Mouse (Mus musculus) stomach, embryonic 15.5 days (tissue): Measurements from ENCODE around the gene Ccdc159. TPM values are rescaled to one million over a fixed set of nuclear protein-coding genes. Genes with fewer than 3 reads are reported as not detected.
A peak's percentile ranks its signal among the peaks of the same experiment; 100 is the strongest.

Experiments
- ATAC-seq: fragments of 200-750 bp; cut with Nextera tagmentation; 2 replicates; pipeline ENCODE4 v1.8.0; 2017; ENCODE audit warnings: low read depth, moderate number of reproducible peaks, moderate TSS enrichment; ENCODE audit not compliant: insufficient read depth, low FRiP score
- H3K27ac ChIP-seq: fragments of 300-500 bp; sonication (generic); 2 replicates; pipeline ENCODE4 v1.5.1; 2015; ENCODE audit warnings: mild to moderate bottlenecking, inconsistent platforms
- H3K27me3 ChIP-seq: fragments of 300-500 bp; sonication (generic); replicated peaks from 2 replicates; pipeline ENCODE4 v1.6.1; 2015; ENCODE audit warnings: inconsistent platforms
- H3K36me3 ChIP-seq: fragments of 300-500 bp; sonication (generic); 2 replicates; pipeline ENCODE4 v1.6.1; 2015; ENCODE audit warnings: inconsistent platforms
- H3K4me1 ChIP-seq: fragments of 300-500 bp; sonication (generic); 2 replicates; pipeline ENCODE4 v1.6.1; 2015; ENCODE audit warnings: inconsistent platforms
- H3K4me2 ChIP-seq: fragments of 300-500 bp; sonication (generic); 2 replicates; pipeline ENCODE4 v1.6.1; 2015; ENCODE audit warnings: mild to moderate bottlenecking, inconsistent platforms
- H3K4me3 ChIP-seq: fragments of 300-500 bp; sonication (generic); replicated peaks from 2 replicates; pipeline ENCODE4 v1.5.1; 2015; ENCODE audit warnings: inconsistent platforms
- H3K9ac ChIP-seq: fragments of 300-500 bp; sonication (generic); 2 replicates; pipeline ENCODE4 v1.6.1; 2015; ENCODE audit warnings: inconsistent platforms
- H3K9me3 ChIP-seq: fragments of 300-500 bp; sonication (generic); 2 replicates; pipeline ENCODE4 v1.6.1; 2016; ENCODE audit warnings: inconsistent platforms
- WGBS: fragments of 180-500 bp; shearing (Covaris S2); methylation state at CpG from one replicate; pipeline ENCODE4 v1.1.7; 2015; 5-methylcytosine and 5-hydroxymethylcytosine counted together
- polyA plus RNA-seq: library from polyadenylated mRNA; unstranded; fragments of >200 nt; fragmentation: Nextera tagmentation; extraction: Ambion mirVana; gene quantifications from 2 replicates; pipeline ENCODE4 v1.2.1, GENCODE M21; 2015

The Ccdc159 gene
- polyA plus RNA-seq, 1 experiment from 2014 or later: 5.2 TPM

GRCm38 (mm10) chr9:21936692-21937570, 9.7 kb downstream of the Ccdc159 start, which contains the start of gene Plppr2:
Gene Plppr2, plus strand, starts transcription at chr9:21937033.
- ATAC-seq: peak; percentile 96
- Histone ChIP-seq H3K4me3 (peak within 1 kb of the TSS; percentile 58), H3K36me3 (no peaks in the 10 kb centered on the region), H3K4me2 (peak within 1 kb of the TSS; percentile 85), H3K9ac (peak within 1 kb of the TSS; percentile 49), H3K4me1 (peaks cover 7% of the 10 kb centered on the region; the same call in 1 of the 2 replicates), H3K9me3 (no peaks in the 10 kb centered on the region), H3K27ac (0 out of 2 replicates have a peak within 1 kb of the TSS, but pooled peaks have one; percentile 51), H3K27me3 (no peaks in the 10 kb centered on the region)
- 2% methylated on average over 43 of the region's 43 CpGs for WGBS

- WGBS: 82% methylated on average over 4 of the region's 4 CpGs
- no peaks in the 10 kb centered on the region for H3K9me3 ChIP-seq
- H3K36me3 ChIP-seq: no peaks in the 10 kb centered on the region
- ATAC-seq: no peak
- peak overlapping the region; percentile 58; the same call in 1 of the 2 replicates for H3K4me3 ChIP-seq
- H3K27ac ChIP-seq: no peak overlapping the region
- H3K4me1 ChIP-seq: peaks cover 7% of the 10 kb centered on the region; the same call in 1 of the 2 replicates
- H3K4me2 ChIP-seq: peak overlapping the region; percentile 85
- no peak overlapping the region for H3K9ac ChIP-seq
- H3K27me3 ChIP-seq: no peaks in the 10 kb centered on the region
Measured at GRCm38 (mm10) chr9:21937711-21938175, 10.5 kb downstream of the Ccdc159 start.

GRCm38 (mm10) chr9:21938234-21938855, 11.1 kb downstream of the Ccdc159 start:
- H3K4me3 ChIP-seq: no peak overlapping the region
- H3K9ac ChIP-seq: no peak overlapping the region
- no peak overlapping the region for H3K4me2 ChIP-seq
- H3K36me3 ChIP-seq: no peaks in the 10 kb centered on the region
- no peak for ATAC-seq
- no peak overlapping the region for H3K27ac ChIP-seq
- WGBS: 76% methylated on average over 4 of the region's 4 CpGs
- no peaks in the 10 kb centered on the region for H3K27me3 ChIP-seq
- H3K4me1 ChIP-seq: peaks cover 7% of the 10 kb centered on the region; the same call in 1 of the 2 replicates
- H3K9me3 ChIP-seq: no peaks in the 10 kb centered on the region

- H3K9me3 ChIP-seq: no peaks in the 10 kb centered on the region
- ATAC-seq: no peak
- no peak overlapping the region for H3K9ac ChIP-seq
- H3K27ac ChIP-seq: no peak overlapping the region
- peaks cover 8% of the 10 kb centered on the region; the same call in 1 of the 2 replicates for H3K27me3 ChIP-seq
- 67% methylated on average over 12 of the region's 12 CpGs for WGBS
- peaks cover 9% of the 10 kb centered on the region; the same call in 1 of the 2 replicates for H3K4me1 ChIP-seq
- no peaks in the 10 kb centered on the region for H3K36me3 ChIP-seq
- H3K4me3 ChIP-seq: no peak overlapping the region
- no peak overlapping the region for H3K4me2 ChIP-seq
Measured at GRCm38 (mm10) chr9:21943046-21943445, 15.8 kb downstream of the Ccdc159 start.

- no peaks in the 10 kb centered on the region for H3K36me3 ChIP-seq
- H3K9ac ChIP-seq: no peak overlapping the region
- H3K9me3 ChIP-seq: no peaks in the 10 kb centered on the region
- peaks cover 8% of the 10 kb centered on the region; the same call in 1 of the 2 replicates for H3K27me3 ChIP-seq
- H3K4me1 ChIP-seq: peaks cover 9% of the 10 kb centered on the region; the same call in 1 of the 2 replicates
- H3K4me2 ChIP-seq: no peak overlapping the region
- 34% methylated on average over 12 of the region's 12 CpGs for WGBS
- no peak overlapping the region for H3K4me3 ChIP-seq
- no peak overlapping the region for H3K27ac ChIP-seq
- no peak for ATAC-seq
Measured at GRCm38 (mm10) chr9:21943638-21944037, 16.4 kb downstream of the Ccdc159 start.

- no peaks in the 10 kb centered on the region for H3K9me3 ChIP-seq
- no peak overlapping the region for H3K4me3 ChIP-seq
- H3K4me2 ChIP-seq: no peak overlapping the region
- H3K36me3 ChIP-seq: no peaks in the 10 kb centered on the region
- WGBS: 18% methylated on average over 23 of the region's 23 CpGs
- no peak for ATAC-seq
- peaks cover 8% of the 10 kb centered on the region; the same call in 1 of the 2 replicates for H3K27me3 ChIP-seq
- no peak overlapping the region for H3K9ac ChIP-seq
- H3K27ac ChIP-seq: no peak overlapping the region
- H3K4me1 ChIP-seq: peaks cover 9% of the 10 kb centered on the region; the same call in 1 of the 2 replicates
Measured at GRCm38 (mm10) chr9:21944267-21944666, 17.0 kb downstream of the Ccdc159 start.

- Histone ChIP-seq H3K4me2 (no peak overlapping the region), H3K36me3 (no peaks in the 10 kb centered on the region), H3K27ac (no peak overlapping the region), H3K4me3 (no peak overlapping the region; the same call in 1 of the 2 replicates), H3K9ac (no peak overlapping the region), H3K4me1 (peaks cover 9% of the 10 kb centered on the region; the same call in 1 of the 2 replicates), H3K27me3 (peaks cover 8% of the 10 kb centered on the region; the same call in 1 of the 2 replicates), H3K9me3 (no peaks in the 10 kb centered on the region)
- peak; percentile 32; the same call in 1 of the 2 replicates for ATAC-seq
- WGBS: 6% methylated on average over 27 of the region's 28 CpGs
Measured at GRCm38 (mm10) chr9:21947540-21948130, 20.4 kb downstream of the Ccdc159 start.

GRCm38 (mm10) chr9:21948146-21948545, 20.9 kb downstream of the Ccdc159 start:
- no peak for ATAC-seq
- H3K36me3 ChIP-seq: no peaks in the 10 kb centered on the region
- peaks cover 9% of the 10 kb centered on the region; the same call in 1 of the 2 replicates for H3K4me1 ChIP-seq
- no peak overlapping the region for H3K4me3 ChIP-seq
- no peak overlapping the region for H3K9ac ChIP-seq
- peaks cover 8% of the 10 kb centered on the region; the same call in 1 of the 2 replicates for H3K27me3 ChIP-seq
- WGBS: 48% methylated on average over 8 of the region's 8 CpGs
- no peak overlapping the region for H3K4me2 ChIP-seq
- H3K9me3 ChIP-seq: no peaks in the 10 kb centered on the region
- H3K27ac ChIP-seq: no peak overlapping the region

GRCm38 (mm10) chr9:21948790-21949189, 21.5 kb downstream of the Ccdc159 start:
- Histone ChIP-seq H3K9me3 (no peaks in the 10 kb centered on the region), H3K27me3 (peaks cover 8% of the 10 kb centered on the region; the same call in 1 of the 2 replicates), H3K4me2 (no peak overlapping the region), H3K36me3 (no peaks in the 10 kb centered on the region), H3K9ac (no peak overlapping the region), H3K4me3 (no peak overlapping the region), H3K27ac (no peak overlapping the region), H3K4me1 (peaks cover 9% of the 10 kb centered on the region; the same call in 1 of the 2 replicates)
- WGBS: 64% methylated on average over 6 of the region's 6 CpGs
- ATAC-seq: no peak

GRCm38 (mm10) chr9:21950322-21950721, 23.1 kb downstream of the Ccdc159 start:
- WGBS: 13% methylated on average over 11 of the region's 11 CpGs
- H3K4me1 ChIP-seq: 0 out of 2 replicates have a peak, but pooled peaks cover 4% of the 10 kb centered on the region
- peaks cover 5% of the 10 kb centered on the region; the same call in 1 of the 2 replicates for H3K27me3 ChIP-seq
- ATAC-seq: no peak
- no peak overlapping the region for H3K4me3 ChIP-seq
- H3K27ac ChIP-seq: no peak overlapping the region
- H3K9ac ChIP-seq: no peak overlapping the region
- H3K4me2 ChIP-seq: no peak overlapping the region
- H3K9me3 ChIP-seq: no peaks in the 10 kb centered on the region
- H3K36me3 ChIP-seq: no peaks in the 10 kb centered on the region

GRCm38 (mm10) chr9:21951977-21952376, 24.7 kb downstream of the Ccdc159 start:
- no peaks in the 10 kb centered on the region for H3K9me3 ChIP-seq
- H3K9ac ChIP-seq: no peak overlapping the region
- H3K27ac ChIP-seq: no peak overlapping the region
- H3K4me1 ChIP-seq: peaks cover 11% of the 10 kb centered on the region; the same call in 1 of the 2 replicates
- ATAC-seq: no peak
- no peaks in the 10 kb centered on the region for H3K36me3 ChIP-seq
- peaks cover 5% of the 10 kb centered on the region; the same call in 1 of the 2 replicates for H3K27me3 ChIP-seq
- no peak overlapping the region for H3K4me2 ChIP-seq
- H3K4me3 ChIP-seq: no peak overlapping the region
- WGBS: 74% methylated on average over 3 of the region's 3 CpGs
